Mouse (Mus musculus): ENCODE results near the gene Helt. TPM values are rescaled to one million over a fixed set of nuclear protein-coding genes. Genes with fewer than 3 reads are reported as not detected.
A peak's percentile ranks its signal among the peaks of the same experiment; 100 is the strongest.

Helt gene
- polyA plus RNA-seq, 1 experiment, result 4.7 TPM

DNA sequence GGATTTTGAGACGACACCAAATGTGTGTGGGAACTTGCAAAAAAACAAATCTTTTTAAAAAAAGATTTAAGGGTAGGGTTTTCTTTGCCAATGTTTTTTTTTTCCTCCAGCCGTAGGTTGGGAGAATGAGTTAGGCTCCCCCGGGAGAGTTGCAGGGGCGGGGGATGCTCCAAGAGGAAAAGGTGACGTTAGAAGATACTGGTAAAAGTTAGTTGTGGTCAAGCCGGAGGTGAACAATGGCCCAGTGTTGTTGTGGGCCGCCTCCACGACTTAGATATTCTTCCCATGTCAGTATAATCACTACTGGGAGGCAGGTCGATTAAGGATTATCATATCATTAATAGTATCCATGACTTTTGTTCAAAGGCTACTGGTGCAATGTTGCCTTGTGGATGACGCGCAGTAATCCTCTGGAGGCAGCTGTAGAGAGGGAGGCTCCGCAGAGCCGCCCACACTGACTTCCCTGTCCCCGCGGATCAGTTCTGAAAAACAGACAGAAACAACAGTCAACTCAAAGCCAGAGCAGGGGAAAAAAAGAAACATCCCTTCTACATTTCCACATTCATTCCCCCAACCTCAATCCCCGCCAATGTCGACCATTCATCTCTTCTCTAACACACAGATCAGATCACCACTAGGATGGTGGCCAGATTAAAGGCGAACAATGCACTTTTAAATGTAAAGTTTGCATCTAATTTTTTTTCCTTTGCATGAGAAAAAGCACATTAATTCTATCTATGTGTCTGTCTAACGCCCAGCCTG, 36.4 kb downstream of the Helt start:
- no peak overlapping the region for H3K4me3 ChIP-seq (ENCODE audit: control insufficient read depth, low read depth, low read length)
- no peak overlapping the region for H3K27ac ChIP-seq (ENCODE audit: control insufficient read depth, insufficient read depth, low read depth, low read length)
- H3K36me3 ChIP-seq (ENCODE audit: control insufficient read depth, insufficient read depth, low read length), result no peaks in the 10 kb centered on the region
- TF ChIP-seq POLR2A (IDR thresholded peaks at IDR 0.05; ENCODE audit: control insufficient read depth, low read depth, low read length) (no peak), CTCF (IDR thresholded peaks at IDR 0.05; ENCODE audit: control insufficient read depth, insufficient read depth, insufficient replicate concordance, low read depth, low read length) (no peak)
- H3K27me3 ChIP-seq (ENCODE audit: control insufficient read depth, insufficient read depth, low read length), result no peaks in the 10 kb centered on the region
- peaks cover 5% of the 10 kb centered on the region for H3K4me1 ChIP-seq (ENCODE audit: control insufficient read depth, insufficient read depth, low read length)

DNA sequence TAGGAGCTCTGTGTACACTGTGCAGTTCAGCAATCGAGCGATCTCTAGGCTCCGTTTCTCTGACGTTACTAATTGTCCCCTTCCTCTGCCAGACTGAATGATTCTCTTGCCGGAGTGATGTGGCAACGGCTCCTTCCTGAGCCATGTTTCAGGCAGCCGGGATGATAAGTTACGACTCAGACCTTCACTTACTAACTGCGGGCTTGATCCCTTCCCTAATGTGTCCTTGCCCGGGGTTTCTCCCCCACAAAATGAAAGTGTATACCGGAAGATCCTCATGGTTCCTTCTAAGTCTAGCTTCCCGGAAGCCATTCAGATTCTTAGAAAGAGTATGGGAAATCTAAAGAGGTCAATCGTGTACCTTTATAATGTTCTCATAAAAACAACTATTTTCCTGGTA, 42.0 kb downstream of the Helt start:
- peak overlapping the region; percentile 47 for H3K4me3 ChIP-seq (ENCODE audit: control insufficient read depth, low read depth, low read length)
- H3K27ac ChIP-seq (ENCODE audit: control insufficient read depth, insufficient read depth, low read depth, low read length), result peak overlapping the region; percentile 32; the same call in 1 of the 2 replicates
- TF ChIP-seq POLR2A (IDR thresholded peaks at IDR 0.05; ENCODE audit: control insufficient read depth, low read depth, low read length), result no peak
- no peak for TF ChIP-seq CTCF (IDR thresholded peaks at IDR 0.05; ENCODE audit: control insufficient read depth, insufficient read depth, insufficient replicate concordance, low read depth, low read length)
- H3K27me3 ChIP-seq (ENCODE audit: control insufficient read depth, insufficient read depth, low read length), result no peaks in the 10 kb centered on the region
- H3K4me1 ChIP-seq (ENCODE audit: control insufficient read depth, insufficient read depth, low read length), result peaks cover 5% of the 10 kb centered on the region
- no peaks in the 10 kb centered on the region for H3K36me3 ChIP-seq (ENCODE audit: control insufficient read depth, insufficient read depth, low read length)

DNA sequence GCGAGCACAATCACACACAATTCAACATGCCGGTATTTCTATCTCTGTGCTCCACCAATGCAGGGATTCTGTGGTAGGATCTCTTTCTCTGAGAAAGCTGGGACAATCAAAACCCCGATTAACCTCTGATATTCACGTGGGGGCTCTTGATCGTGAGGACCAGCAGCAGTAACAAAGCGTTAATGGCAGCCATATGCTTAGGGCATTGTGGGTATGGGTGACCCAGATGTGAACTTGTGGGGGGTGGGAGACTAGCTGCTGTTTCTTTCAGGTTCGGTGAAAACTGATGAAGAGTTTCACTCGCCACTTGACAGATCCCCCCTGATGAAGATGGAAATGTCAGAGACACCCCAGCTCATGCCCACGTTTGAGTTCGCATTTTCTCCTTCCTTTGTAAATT, 42.9 kb downstream of the Helt start:
- no peak for TF ChIP-seq CTCF (IDR thresholded peaks at IDR 0.05; ENCODE audit: control insufficient read depth, insufficient read depth, insufficient replicate concordance, low read depth, low read length)
- no peak for TF ChIP-seq POLR2A (IDR thresholded peaks at IDR 0.05; ENCODE audit: control insufficient read depth, low read depth, low read length)
- H3K4me1 ChIP-seq (ENCODE audit: control insufficient read depth, insufficient read depth, low read length), result peaks cover 5% of the 10 kb centered on the region
- no peaks in the 10 kb centered on the region for H3K27me3 ChIP-seq (ENCODE audit: control insufficient read depth, insufficient read depth, low read length)
- H3K4me3 ChIP-seq (ENCODE audit: control insufficient read depth, low read depth, low read length), result no peak overlapping the region
- no peak overlapping the region for H3K27ac ChIP-seq (ENCODE audit: control insufficient read depth, insufficient read depth, low read depth, low read length)
- H3K36me3 ChIP-seq (ENCODE audit: control insufficient read depth, insufficient read depth, low read length), result no peaks in the 10 kb centered on the region

DNA sequence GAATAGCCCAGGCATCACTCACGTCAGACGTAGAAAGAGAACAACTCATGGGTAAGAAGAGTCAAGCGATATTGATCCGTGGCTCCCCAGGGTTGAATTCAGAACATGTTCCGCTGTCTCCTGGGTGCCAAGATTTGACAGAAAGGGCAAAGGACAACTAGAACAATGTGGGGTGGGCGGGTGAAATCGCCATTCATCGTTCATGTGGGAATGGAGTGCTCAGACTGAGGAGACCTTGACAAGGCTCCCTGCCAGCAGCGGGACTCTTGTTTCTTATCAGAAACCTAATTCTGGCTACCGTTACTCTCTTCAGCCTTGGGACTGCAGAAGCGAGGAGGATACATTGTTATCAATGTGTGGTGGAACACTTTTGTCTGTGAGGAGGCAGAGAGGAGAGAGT, 48.1 kb downstream of the Helt start:
- Histone ChIP-seq H3K27me3 (ENCODE audit: control insufficient read depth, insufficient read depth, low read length) (no peaks in the 10 kb centered on the region), H3K27ac (ENCODE audit: control insufficient read depth, insufficient read depth, low read depth, low read length) (peak overlapping the region; percentile 60; the same call in 1 of the 2 replicates), H3K36me3 (ENCODE audit: control insufficient read depth, insufficient read depth, low read length) (no peaks in the 10 kb centered on the region), H3K4me1 (ENCODE audit: control insufficient read depth, insufficient read depth, low read length) (no peaks in the 10 kb centered on the region), H3K4me3 (ENCODE audit: control insufficient read depth, low read depth, low read length) (no peak overlapping the region)
- TF ChIP-seq POLR2A (IDR thresholded peaks at IDR 0.05; ENCODE audit: control insufficient read depth, low read depth, low read length) (0 out of 2 replicates have a peak, but pooled peaks have one; percentile 21), CTCF (IDR thresholded peaks at IDR 0.05; ENCODE audit: control insufficient read depth, insufficient read depth, insufficient replicate concordance, low read depth, low read length) (no peak)

DNA sequence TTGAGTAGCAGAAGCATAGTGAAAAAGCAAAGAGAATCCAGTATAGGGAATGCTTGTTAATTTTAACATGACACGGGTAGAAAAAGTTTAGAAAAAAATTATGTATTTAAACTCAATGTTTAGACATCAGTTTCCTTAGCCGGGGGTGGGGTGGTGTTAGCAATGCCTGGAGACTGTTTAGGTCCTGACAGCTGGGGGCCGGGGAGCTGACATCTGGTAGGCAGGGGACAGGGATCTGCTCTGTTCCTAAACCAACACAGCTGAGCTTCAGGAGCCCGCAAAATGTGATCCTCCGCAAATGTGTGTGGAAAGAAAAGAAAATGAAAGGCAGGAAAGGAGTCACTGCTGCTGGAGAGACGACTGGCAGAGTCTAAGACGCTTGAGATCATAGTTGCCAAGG, 51.5 kb downstream of the Helt start:
- H3K36me3 ChIP-seq (ENCODE audit: control insufficient read depth, insufficient read depth, low read length), result no peaks in the 10 kb centered on the region
- no peaks in the 10 kb centered on the region for H3K4me1 ChIP-seq (ENCODE audit: control insufficient read depth, insufficient read depth, low read length)
- H3K27me3 ChIP-seq (ENCODE audit: control insufficient read depth, insufficient read depth, low read length), result no peaks in the 10 kb centered on the region
- peak overlapping the region; percentile 29; the same call in 1 of the 2 replicates for H3K27ac ChIP-seq (ENCODE audit: control insufficient read depth, insufficient read depth, low read depth, low read length)
- TF ChIP-seq CTCF (IDR thresholded peaks at IDR 0.05; ENCODE audit: control insufficient read depth, insufficient read depth, insufficient replicate concordance, low read depth, low read length), result no peak
- no peak for TF ChIP-seq POLR2A (IDR thresholded peaks at IDR 0.05; ENCODE audit: control insufficient read depth, low read depth, low read length)
- no peak overlapping the region for H3K4me3 ChIP-seq (ENCODE audit: control insufficient read depth, low read depth, low read length)

Other genes with a start within 250 kb of the Helt start
- gene Cfap97, start 142.9 kb downstream of the Helt start, polyA plus RNA-seq (2012; rRNA removed), result 78.2 and 91.9 TPM in 2 replicates
- gene Snx25, start 142.5 kb downstream of the Helt start, polyA plus RNA-seq (2012; rRNA removed), result 14.9 and 16.2 TPM in 2 replicates
- 34.6 and 39.0 TPM in 2 replicates for gene Slc25a4, start 83.4 kb downstream of the Helt start, polyA plus RNA-seq (2012; rRNA removed)
- 728 and 743 TPM in 2 replicates for gene Acsl1, start 176.4 kb upstream of the Helt start, polyA plus RNA-seq (2012; rRNA removed)

Data from testis, adult 2 months (tissue).